In genomic region chr1:177321655-177322306, GRCm38 (mm10) we compare ENCODE assay signal across 8 mouse cellular contexts.
DNase-seq lines count a peak whose midpoint lies in the region; ATAC-seq and TF ChIP-seq lines count a peak whose summit lies in the region.

No protein-coding gene starts in this region.

- ATAC-seq in hindbrain, embryonic 16.5 days = peak; percentile 31; the same call in 1 of the 2 replicates
- no peak for ATAC-seq in activated CD4-positive, CD25-positive, alpha-beta regulatory T cell, adult 4 months

- no peaks in the 10 kb centered on the region for H3K27me3 ChIP-seq in hindbrain, embryonic 16.5 days (replicated peaks; ENCODE audit: control insufficient read depth, insufficient read depth, low read length)

- H3K9me3 ChIP-seq in ES-E14 (ENCODE audit: control insufficient read depth, insufficient read depth, low read depth, low read length) = no peaks in the 10 kb centered on the region
- H3K9me3 ChIP-seq in hindbrain, embryonic 16.5 days (ENCODE audit: control insufficient read depth, low read length) = no peaks in the 10 kb centered on the region

- H3K36me3 ChIP-seq in ES-E14 (ENCODE audit: control insufficient read depth, insufficient read depth, low read length, poor library complexity, severe bottlenecking) = no peaks in the 10 kb centered on the region
- H3K36me3 ChIP-seq in hindbrain, embryonic 16.5 days (ENCODE audit: control insufficient read depth, insufficient read depth, low read length) = no peaks in the 10 kb centered on the region

- H3K4me1 ChIP-seq in ES-E14 (ENCODE audit: control insufficient read depth in 2 of 2, insufficient read depth in 2 of 2, low read length in 2 of 2, poor library complexity in 1 of 2) = peaks cover 0 to 8% of the 10 kb centered on the region in 2 experiments; a peak in 2 of 4 replicates
- H3K4me1 ChIP-seq in hindbrain, embryonic 16.5 days (ENCODE audit: control insufficient read depth, insufficient read depth, low read depth, low read length) = peaks cover 3% of the 10 kb centered on the region

- no peak overlapping the region for H3K4me3 ChIP-seq in layer of hippocampus, adult 2 months
- H3K4me3 ChIP-seq in ES-E14 (ENCODE audit: insufficient read depth in 1 of 2, low read depth in 1 of 2, low read length in 2 of 2, poor library complexity in 1 of 2, severe bottlenecking in 1 of 2) = no peak overlapping the region
- H3K4me3 ChIP-seq in hindbrain, embryonic 16.5 days (ENCODE audit: low read length) = no peak overlapping the region

- no peak overlapping the region for H3K9ac ChIP-seq in ES-E14 (ENCODE audit: insufficient read depth, low read depth, low read length, poor library complexity, severe bottlenecking)
- no peak overlapping the region for H3K9ac ChIP-seq in hindbrain, embryonic 16.5 days (ENCODE audit: low read depth, low read length)

- 39% methylated on average over 5 of the region's 5 CpGs for WGBS in hindbrain, embryonic 16.5 days

- H3K27ac ChIP-seq in layer of hippocampus, adult 2 months = peak overlapping the region; percentile 90; the same call in 1 of the 2 replicates
- no peak overlapping the region for H3K27ac ChIP-seq in ES-E14 (ENCODE audit: insufficient read depth, low read depth, low read length, poor library complexity, severe bottlenecking)
- no peak overlapping the region for H3K27ac ChIP-seq in hindbrain, embryonic 16.5 days (ENCODE audit: low read depth, low read length)

- H3K4me2 ChIP-seq in hindbrain, embryonic 16.5 days (ENCODE audit: low read length) = peak overlapping the region; percentile 70

- in situ Hi-C loops in ES-E14 (cut with MboI; ENCODE audit: low sequenced_read_pairs in 2 of 2, unreplicated experiment in 2 of 2) = no loop called here

- TF ChIP-seq CTCF in layer of hippocampus, adult 2 months (conservative IDR thresholded peaks at IDR 0.05) = no peak

- DNase-seq in layer of hippocampus, adult 2 months (ENCODE audit: low spot score in 2 of 2) = no peak
- DNase-seq in layer of hippocampus, adult 11-12 months (ENCODE audit: low spot score) = no peak
- DNase-seq in ES-E14 (ENCODE audit: low read depth, low spot score) = peak; percentile 13
- peak; percentile 23 to 43 for DNase-seq in cerebellum, postnatal 36 days
- no peak for DNase-seq in ovary, adult 18-20 months (ENCODE audit: low spot score)
- no peak for DNase-seq in ovary, postnatal 10 days (ENCODE audit: low spot score)

TF ChIP-seq in ES-E14, 5 proteins besides CTCF, POLR2A, EP300 and RAD21:
- no peak for TF ChIP-seq MAFK (IDR thresholded peaks at IDR 0.05; ENCODE audit: insufficient read depth, low read depth, low read length)
- TF ChIP-seq ZC3H11A (IDR thresholded peaks at IDR 0.05; ENCODE audit: borderline replicate concordance, low read depth, low read length) = no peak
- TF ChIP-seq HCFC1 (IDR thresholded peaks at IDR 0.05; ENCODE audit: borderline replicate concordance, insufficient read depth, low read length) = no peak
- no peak for TF ChIP-seq ZNF384 (IDR thresholded peaks at IDR 0.05; ENCODE audit: low read depth, low read length)
- TF ChIP-seq CHD2 (IDR thresholded peaks at IDR 0.05; ENCODE audit: low read depth, low read length) = no peak
TF ChIP-seq in ES-E14: peak in this region for 0.

Comparison
In these comparisons a context has a peak if more than half of its experiments do, and no peak if none do; other contexts are left out.
1. DNase-seq: peak in ES-E14 (single experiment) and cerebellum, postnatal 36 days (2 of 2); none in layer of hippocampus, adult 2 months (0 of 2), layer of hippocampus, adult 11-12 months (single experiment), ovary, adult 18-20 months (single experiment) and ovary, postnatal 10 days (single experiment).